12 mouse cellular contexts compared by ENCODE assay signal in genomic region chr4:135834124-135834717, GRCm38 (mm10). TPM values are rescaled to one million over a fixed set of nuclear protein-coding genes. Genes with fewer than 3 reads are reported as not detected.
DNase-seq lines count a peak whose midpoint lies in the region; ATAC-seq lines count a peak whose summit lies in the region.
"Had no signal": no experiment of that assay in that cellular context is flagged by ENCODE, and none has a peak within 500 bp of the region (broad histone marks: within the 10 kb centered on the region; RNA-seq: fewer than 3 reads in every experiment).

No protein-coding gene starts in this region.

- 78% methylated on average over 8 of the region's 8 CpGs for WGBS in kidney, embryonic 16.5 days
- 84% methylated on average over 8 of the region's 8 CpGs for WGBS in forebrain, embryonic 13.5 days
- 83% methylated on average over 8 of the region's 8 CpGs for WGBS in hindbrain, embryonic 13.5 days
- WGBS in midbrain, embryonic 16.5 days: 87% methylated on average over 8 of the region's 8 CpGs

- peaks cover 22% of the 10 kb centered on the region for H3K4me1 ChIP-seq in kidney, embryonic 16.5 days (ENCODE audit: insufficient read depth, low read length)
- peaks cover 21% of the 10 kb centered on the region for H3K4me1 ChIP-seq in forebrain, embryonic 13.5 days
- peaks cover 25% of the 10 kb centered on the region for H3K4me1 ChIP-seq in hindbrain, embryonic 13.5 days (replicated peaks)
- peaks cover 21% of the 10 kb centered on the region for H3K4me1 ChIP-seq in midbrain, embryonic 16.5 days (ENCODE audit: control insufficient read depth, insufficient read depth, low read length)
- H3K4me1 ChIP-seq: liver, embryonic 15.5 days had no signal

- ATAC-seq in kidney, embryonic 16.5 days (ENCODE audit: low FRiP score, low TSS enrichment): 0 out of 2 replicates have a peak, but pooled peaks have one; percentile 23
- ATAC-seq in forebrain, embryonic 13.5 days: no peak
- 0 out of 2 replicates have a peak, but pooled peaks have one; percentile 21 for ATAC-seq in hindbrain, embryonic 13.5 days (ENCODE audit: low FRiP score)
- ATAC-seq in midbrain, embryonic 16.5 days: no peak
- no peak for ATAC-seq in granulocyte monocyte progenitor cell, adult 5-6 weeks (replicated peaks; ENCODE audit: poor library complexity, severe bottlenecking)
- ATAC-seq: Patski had no signal

- H3K36me3 ChIP-seq in kidney, embryonic 16.5 days (ENCODE audit: insufficient read depth, low read length): no peaks in the 10 kb centered on the region
- no peaks in the 10 kb centered on the region for H3K36me3 ChIP-seq in forebrain, embryonic 13.5 days (ENCODE audit: poor library complexity, severe bottlenecking)
- no peaks in the 10 kb centered on the region for H3K36me3 ChIP-seq in hindbrain, embryonic 13.5 days
- no peaks in the 10 kb centered on the region for H3K36me3 ChIP-seq in midbrain, embryonic 16.5 days (ENCODE audit: control insufficient read depth, insufficient read depth, low read length)
- H3K36me3 ChIP-seq: liver, embryonic 15.5 days; neural tube, embryonic 12.5 days had no signal

- H3K4me2 ChIP-seq in kidney, embryonic 16.5 days (replicated peaks; ENCODE audit: low read depth, low read length): no peak overlapping the region
- no peak overlapping the region for H3K4me2 ChIP-seq in forebrain, embryonic 13.5 days
- H3K4me2 ChIP-seq in hindbrain, embryonic 13.5 days: no peak overlapping the region
- H3K4me2 ChIP-seq in midbrain, embryonic 16.5 days (ENCODE audit: low read length): peak overlapping the region; percentile 7; the same call in 1 of the 2 replicates
- H3K4me2 ChIP-seq: liver, embryonic 15.5 days; neural tube, embryonic 12.5 days had no signal

- no peaks in the 10 kb centered on the region for H3K9me3 ChIP-seq in kidney, embryonic 16.5 days (ENCODE audit: low read length)
- H3K9me3 ChIP-seq in forebrain, embryonic 13.5 days (replicated peaks): no peaks in the 10 kb centered on the region
- H3K9me3 ChIP-seq in hindbrain, embryonic 13.5 days: no peaks in the 10 kb centered on the region
- no peaks in the 10 kb centered on the region for H3K9me3 ChIP-seq in midbrain, embryonic 16.5 days (replicated peaks; ENCODE audit: control insufficient read depth, low read length, poor library complexity, severe bottlenecking)
- H3K9me3 ChIP-seq: liver, embryonic 15.5 days; neural tube, embryonic 12.5 days had no signal

- no peak overlapping the region for H3K4me3 ChIP-seq in kidney, embryonic 16.5 days (ENCODE audit: low read length)
- no peak overlapping the region for H3K4me3 ChIP-seq in forebrain, embryonic 13.5 days
- H3K4me3 ChIP-seq in hindbrain, embryonic 13.5 days: no peak overlapping the region
- H3K4me3 ChIP-seq in midbrain, embryonic 16.5 days (ENCODE audit: low read depth, low read length): no peak overlapping the region
- H3K4me3 ChIP-seq: liver, embryonic 15.5 days; neural tube, embryonic 12.5 days had no signal

- no peaks in the 10 kb centered on the region for H3K27me3 ChIP-seq in kidney, embryonic 16.5 days (ENCODE audit: insufficient read depth, low read length)
- H3K27me3 ChIP-seq in forebrain, embryonic 13.5 days: no peaks in the 10 kb centered on the region
- no peaks in the 10 kb centered on the region for H3K27me3 ChIP-seq in hindbrain, embryonic 13.5 days
- H3K27me3 ChIP-seq in midbrain, embryonic 16.5 days (ENCODE audit: control insufficient read depth, insufficient read depth, low read depth, low read length): no peaks in the 10 kb centered on the region
- H3K27me3 ChIP-seq: neural tube, embryonic 12.5 days; Patski had no signal

- no peak overlapping the region for H3K9ac ChIP-seq in kidney, embryonic 16.5 days (replicated peaks; ENCODE audit: low read length)
- no peak overlapping the region for H3K9ac ChIP-seq in forebrain, embryonic 13.5 days
- no peak overlapping the region for H3K9ac ChIP-seq in hindbrain, embryonic 13.5 days
- 0 out of 2 replicates have a peak overlapping the region, but pooled peaks have one; percentile 14 for H3K9ac ChIP-seq in midbrain, embryonic 16.5 days (ENCODE audit: low read depth, low read length)
- H3K9ac ChIP-seq: liver, embryonic 15.5 days; neural tube, embryonic 12.5 days had no signal

- no peak for DNase-seq in kidney, postnatal 36 days
- DNase-seq in right cerebral cortex, postnatal 14 days: no peak
- DNase-seq: adrenal gland, adult 8-10 months; kidney, postnatal 4 days had no signal

- no peak overlapping the region for H3K27ac ChIP-seq in kidney, embryonic 16.5 days (ENCODE audit: low read length)
- peak overlapping the region; percentile 80 for H3K27ac ChIP-seq in forebrain, embryonic 13.5 days
- H3K27ac ChIP-seq in hindbrain, embryonic 13.5 days: peak overlapping the region; percentile 85; the same call in 1 of the 2 replicates
- H3K27ac ChIP-seq in midbrain, embryonic 16.5 days (ENCODE audit: low read length): peak overlapping the region; percentile 87
- H3K27ac ChIP-seq: liver, embryonic 15.5 days had no signal

RNA-seq across cellular contexts. Expression of gene Srsf10, which starts 21.3 kb away (rescaled TPM):
- 242 and 253 TPM in 2 replicates for polyA plus RNA-seq in kidney, embryonic 16.5 days (2015; fragmentation: Nextera tagmentation; extraction: Ambion mirVana)
- 341 and 352 TPM in 2 replicates for polyA plus RNA-seq in forebrain, embryonic 13.5 days (2015; fragmentation: Nextera tagmentation; extraction: Ambion mirVana)
- polyA plus RNA-seq in hindbrain, embryonic 13.5 days (2015; fragmentation: Nextera tagmentation; extraction: Ambion mirVana): 228 and 241 TPM in 2 replicates
- 190 and 211 TPM in 2 replicates for polyA plus RNA-seq in midbrain, embryonic 16.5 days (2015; fragmentation: Nextera tagmentation; extraction: Ambion mirVana)
- 140 TPM in 2 replicates for total RNA-seq in granulocyte monocyte progenitor cell, adult 5-6 weeks (2014; fragmentation: Nextera tagmentation)
- 191 and 201 TPM in 2 replicates for total RNA-seq in granulocyte monocyte progenitor cell, adult 5-6 weeks (2017)

RNA-seq across cellular contexts. Expression of gene Pnrc2, which starts 39.4 kb away (rescaled TPM):
- 211 and 212 TPM in 2 replicates for polyA plus RNA-seq in kidney, embryonic 16.5 days (2015; fragmentation: Nextera tagmentation; extraction: Ambion mirVana)
- polyA plus RNA-seq in forebrain, embryonic 13.5 days (2015; fragmentation: Nextera tagmentation; extraction: Ambion mirVana): 180 and 185 TPM in 2 replicates
- 109 and 112 TPM in 2 replicates for polyA plus RNA-seq in hindbrain, embryonic 13.5 days (2015; fragmentation: Nextera tagmentation; extraction: Ambion mirVana)
- 94.2 and 97.5 TPM in 2 replicates for polyA plus RNA-seq in midbrain, embryonic 16.5 days (2015; fragmentation: Nextera tagmentation; extraction: Ambion mirVana)
- 65.4 and 67.9 TPM in 2 replicates for total RNA-seq in granulocyte monocyte progenitor cell, adult 5-6 weeks (2014; fragmentation: Nextera tagmentation)
- 159 and 192 TPM in 2 replicates for total RNA-seq in granulocyte monocyte progenitor cell, adult 5-6 weeks (2017)

Comparison
In these comparisons a context has a peak if more than half of its experiments do, and no peak if none do; other contexts are left out.
1. ATAC-seq: peak in kidney, embryonic 16.5 days (single experiment) and hindbrain, embryonic 13.5 days (single experiment); none in forebrain, embryonic 13.5 days (single experiment), midbrain, embryonic 16.5 days (single experiment) and granulocyte monocyte progenitor cell, adult 5-6 weeks (single experiment).